Mouse (Mus musculus) frontal cortex, adult 2 months (tissue): Measurements from ENCODE around the gene Nrarp. TPM values are rescaled to one million over a fixed set of nuclear protein-coding genes. Genes with fewer than 3 reads are reported as not detected.

Experiments used
- DNase-seq, 2 experiments: peaks; one replicate each; pipeline ENCODE4 v3.0.0; 2022; ENCODE audit warnings: low spot score in 1 of 2; ENCODE audit errors: extremely low spot score in 1 of 2
- polyA plus RNA-seq: library from polyadenylated mRNA; depleted of rRNA; stranded (reverse); fragments of >200 nt; gene quantifications from 2 replicates; pipeline ENCODE4 v1.2.3, GENCODE M21; 2012; rRNA removed

Gene Nrarp
- polyA plus RNA-seq, 1 experiment, result 39.1 TPM

DNA sequence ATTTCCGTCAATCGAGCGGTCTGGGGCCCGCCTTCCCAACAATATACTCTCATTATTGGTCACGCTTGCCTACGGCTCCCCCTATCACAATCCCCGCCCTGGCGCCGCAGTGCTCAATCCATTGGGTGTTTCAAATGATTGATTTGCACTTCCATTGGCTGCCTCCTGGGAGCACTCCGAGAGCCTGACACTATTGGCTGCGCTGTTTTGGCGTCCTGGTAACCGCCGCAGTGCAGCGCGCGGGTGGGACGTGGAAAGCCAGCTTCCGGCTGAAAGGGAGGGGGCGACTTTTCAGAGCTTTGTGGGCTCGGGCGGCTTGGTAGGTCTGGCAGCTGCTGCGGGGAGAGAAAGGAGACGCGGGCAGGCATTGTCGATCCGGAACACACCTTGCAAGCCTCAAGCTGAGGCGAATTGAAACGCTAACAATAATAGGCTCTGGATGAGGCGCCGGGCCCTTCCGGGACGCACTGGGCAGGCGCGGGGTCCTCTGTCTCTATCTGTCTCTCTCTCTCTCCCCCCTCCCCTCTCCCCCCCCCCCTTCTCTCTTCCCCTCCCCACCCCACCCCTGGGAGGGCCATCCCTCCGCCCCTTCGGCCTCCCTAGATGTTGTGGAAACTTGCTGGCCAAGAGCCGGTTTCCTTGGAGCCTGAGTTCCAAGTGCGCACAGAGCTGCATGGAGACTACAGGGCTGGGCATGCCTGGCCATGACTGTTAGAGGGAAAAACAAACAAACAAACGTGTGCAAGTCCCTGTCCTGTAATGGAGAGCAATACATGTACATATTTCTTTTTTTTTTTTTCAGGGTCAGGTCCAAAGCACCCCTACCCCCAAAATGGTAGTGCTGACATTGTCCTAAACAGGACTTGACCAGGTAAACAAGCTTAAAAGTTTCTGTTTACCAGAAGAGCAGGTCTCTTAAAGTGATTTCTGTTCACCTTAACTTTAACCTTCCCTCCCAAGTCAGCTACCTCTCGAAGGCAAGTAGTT is 44.5 kb downstream of the Nrarp start:
- peak; percentile 99 to 100 for DNase-seq

DNA sequence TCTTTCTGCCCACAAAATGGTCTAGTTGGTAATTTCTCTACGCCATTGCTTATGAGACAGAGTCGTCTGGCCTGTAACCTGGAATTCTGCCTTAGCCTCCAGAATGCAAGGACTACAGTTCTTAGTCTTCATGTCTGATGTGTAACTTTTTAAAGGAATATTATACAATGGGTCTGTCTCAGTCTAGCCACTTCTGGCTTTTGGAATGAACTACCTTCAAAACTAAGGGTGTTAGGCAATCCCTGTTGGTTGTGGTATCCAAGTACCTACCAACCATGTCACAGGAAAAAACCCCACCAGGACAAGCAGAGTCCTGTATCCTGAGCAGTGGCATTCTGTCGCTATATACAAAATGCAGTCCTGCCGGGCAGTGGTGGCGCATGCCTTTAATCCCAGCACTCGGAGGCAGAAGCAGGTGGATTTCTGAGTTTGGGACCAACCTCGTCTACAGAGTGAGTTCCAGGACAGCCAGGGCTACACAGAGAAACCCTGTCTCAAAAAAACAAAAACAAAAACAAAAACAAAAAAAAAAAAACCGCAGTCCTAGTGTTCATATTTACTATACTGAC is 45.3 kb downstream of the Nrarp start:
- no peak for DNase-seq

DNA sequence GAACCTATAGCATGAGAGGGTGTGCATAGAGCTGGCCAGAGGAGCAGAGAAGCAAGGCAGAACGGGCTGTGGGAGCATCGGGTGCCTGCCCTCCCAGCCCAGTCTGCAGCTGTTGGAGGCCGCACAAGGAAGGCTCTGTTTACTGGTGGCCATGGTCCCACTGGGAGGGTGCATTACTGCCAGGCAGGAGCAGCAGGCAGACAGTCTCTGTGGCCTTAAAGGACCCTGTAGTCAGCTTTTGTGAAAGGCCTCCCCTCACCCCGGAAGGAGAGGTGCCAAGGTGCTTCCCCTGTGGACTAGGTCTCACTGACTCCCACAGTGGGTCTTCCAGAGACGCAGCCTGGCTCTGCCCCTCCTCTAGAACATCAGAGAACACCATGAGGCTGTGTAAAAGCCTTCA is 46.3 kb downstream of the Nrarp start:
- peak in 1 of 2 experiments; percentile 49 for DNase-seq

DNA sequence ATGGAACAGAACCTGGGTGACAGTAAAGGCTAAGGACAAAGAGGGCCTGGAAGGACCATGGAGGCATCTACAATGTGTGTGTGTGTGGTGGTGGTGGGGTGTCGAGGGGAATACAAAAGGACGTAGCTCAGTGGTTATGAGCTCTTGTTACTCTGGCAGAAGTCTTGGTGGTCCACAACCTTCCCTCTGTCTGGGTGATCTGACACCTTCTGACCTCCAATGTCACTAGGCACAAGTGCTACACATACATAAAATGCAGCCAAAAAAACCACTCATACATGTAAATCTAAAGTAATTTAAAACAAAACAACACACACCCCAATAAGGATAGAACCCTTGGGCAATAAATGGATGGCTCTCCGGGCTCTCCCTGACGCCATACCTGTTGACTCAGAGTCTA is 46.8 kb downstream of the Nrarp start:
- no peak for DNase-seq

DNA sequence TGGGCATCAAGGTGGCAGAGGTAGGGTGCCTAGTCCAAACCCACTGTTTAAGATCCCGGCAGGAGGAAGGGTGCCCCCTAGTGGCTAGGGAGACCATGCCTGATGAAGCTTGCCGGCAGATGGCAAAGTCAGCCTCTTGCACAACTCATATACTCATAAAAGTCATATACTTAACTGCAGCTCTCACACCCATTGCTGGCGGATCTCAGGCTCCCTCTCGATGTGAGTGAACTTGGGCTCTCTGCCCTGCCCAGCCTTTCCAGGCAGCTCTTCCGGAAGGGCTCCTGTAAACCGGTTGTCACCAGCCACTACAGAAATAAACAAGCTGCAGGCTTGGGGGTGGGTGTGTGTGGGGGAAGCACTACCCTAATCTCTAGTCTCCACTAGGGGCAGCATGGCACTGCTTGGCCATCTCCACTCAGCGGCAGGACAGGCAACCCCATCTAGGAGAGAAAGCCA is 47.9 kb downstream of the Nrarp start:
- DNase-seq, result peak; percentile 78 to 90

DNA sequence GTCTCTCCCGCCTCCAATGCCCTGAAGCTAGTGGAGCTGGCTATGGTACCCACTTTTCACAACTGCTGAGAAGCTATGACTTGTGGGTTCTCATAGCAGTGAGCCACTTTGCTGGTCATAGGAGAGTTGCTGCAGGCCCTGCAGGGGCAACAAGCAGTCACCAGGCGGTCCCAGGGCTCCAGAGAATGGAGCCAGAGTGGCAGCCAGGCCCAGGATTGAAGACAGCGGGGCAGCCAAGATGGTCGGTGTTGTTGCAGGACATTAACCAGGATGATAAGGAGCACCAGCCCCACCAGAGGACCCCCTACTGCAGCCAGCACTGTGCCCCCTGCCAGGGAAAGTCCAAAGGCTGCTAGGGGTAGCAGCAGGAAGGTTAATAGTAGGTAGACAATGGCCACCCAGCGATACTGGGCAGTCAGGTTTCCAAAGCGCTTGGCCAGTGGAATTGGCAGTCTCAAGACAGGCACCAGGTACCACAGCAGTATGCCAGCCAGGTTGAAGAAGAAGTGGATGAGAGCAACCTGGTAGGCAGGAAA is 48.5 kb downstream of the Nrarp start:
- no peak for DNase-seq

DNA sequence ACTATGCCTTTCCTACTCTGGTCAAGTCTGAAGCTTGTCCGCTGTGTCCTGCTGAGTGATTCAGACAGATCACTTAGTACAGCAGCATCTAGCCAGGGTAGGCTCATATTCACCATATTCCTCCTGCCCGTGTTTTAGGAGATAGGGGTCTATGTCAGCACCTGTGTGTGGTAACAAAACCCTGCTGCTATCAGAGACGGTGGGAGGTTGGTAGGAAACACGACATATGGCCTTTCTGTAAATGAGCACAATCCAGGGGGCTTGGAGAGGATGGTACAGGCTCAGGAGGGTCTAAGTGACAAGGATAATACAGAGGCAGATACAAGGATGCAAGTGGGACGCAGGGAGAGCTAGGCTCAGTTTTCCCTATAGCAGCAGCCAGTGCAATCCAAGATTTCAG is 49.0 kb downstream of the Nrarp start:
- DNase-seq, result no peak

DNA sequence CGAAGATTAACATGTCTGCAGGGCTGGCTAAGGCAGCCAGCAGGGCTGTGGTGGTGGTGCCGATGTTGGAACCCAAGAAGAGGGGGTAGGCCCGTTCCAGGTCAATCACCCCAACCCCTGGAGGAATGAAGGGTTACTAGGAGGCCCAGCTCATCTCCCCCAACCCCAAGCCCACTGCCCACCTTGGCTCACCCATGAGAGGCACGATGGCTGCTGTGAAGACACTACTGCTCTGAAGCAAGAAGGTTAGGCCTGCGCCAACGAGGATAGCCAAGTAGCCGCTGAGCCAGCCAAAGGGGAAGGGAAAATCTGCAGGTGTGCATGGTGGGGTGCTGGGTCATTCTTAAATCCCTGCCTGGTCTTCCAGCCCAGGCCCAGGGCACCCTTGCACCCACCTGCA is 50.0 kb downstream of the Nrarp start:
- no peak for DNase-seq

DNA sequence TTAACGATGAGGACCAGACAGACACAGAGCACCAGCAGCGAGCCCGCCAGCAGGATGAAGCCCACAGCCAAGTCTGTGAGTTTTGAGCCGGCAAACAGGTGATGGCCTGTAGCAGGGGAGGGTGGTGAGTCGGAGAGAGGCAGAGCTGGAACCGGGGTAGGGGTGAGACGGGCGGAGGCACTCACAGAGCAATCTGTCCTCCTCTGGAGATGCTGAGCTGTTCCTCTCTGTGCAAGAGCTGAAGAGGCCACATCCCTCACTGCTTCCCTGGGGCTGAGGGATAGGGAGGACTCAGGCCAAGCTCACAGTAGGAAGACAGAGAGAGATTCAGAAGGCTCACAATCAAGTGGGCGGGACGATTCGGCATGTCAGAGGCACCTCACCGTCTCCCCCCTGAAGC is 50.5 kb downstream of the Nrarp start:
- DNase-seq, result no peak

Other genes with a start within 250 kb of the Nrarp start
- 30.8 and 37.2 TPM in 2 replicates for gene Arrdc1, start 245.5 kb upstream of the Nrarp start, polyA plus RNA-seq
- gene Zmynd19, start 231.0 kb upstream of the Nrarp start, polyA plus RNA-seq, result 19.4 and 22.6 TPM in 2 replicates
- gene Dph7, start 218.4 kb upstream of the Nrarp start, polyA plus RNA-seq, result 36.3 and 36.4 TPM in 2 replicates
- 126 and 127 TPM in 2 replicates for gene Mrpl41, start 205.7 kb upstream of the Nrarp start, polyA plus RNA-seq
- 17.4 and 21.3 TPM in 2 replicates for gene Pnpla7, start 204.7 kb upstream of the Nrarp start, polyA plus RNA-seq
- gene Nsmf, start 126.4 kb upstream of the Nrarp start, polyA plus RNA-seq, result 638 and 695 TPM in 2 replicates
- gene Entpd8, start 100.5 kb upstream of the Nrarp start, polyA plus RNA-seq, result 0.08 TPM in 1 of 2 replicates, not detected in the other
- not detected in 2 replicates for gene Noxa1, start 85.6 kb upstream of the Nrarp start, polyA plus RNA-seq
- 2.6 and 3.0 TPM in 2 replicates for gene Tor4a, start 16.1 kb downstream of the Nrarp start, polyA plus RNA-seq
- gene Nelfb, start 30.7 kb downstream of the Nrarp start, polyA plus RNA-seq, result 60.2 and 65.6 TPM in 2 replicates
- gene Stpg3, start 33.9 kb downstream of the Nrarp start, polyA plus RNA-seq, result 0.06 and 0.15 TPM in 2 replicates
- gene Fam166a, start 38.0 kb downstream of the Nrarp start, polyA plus RNA-seq, result 0.16 and 0.19 TPM in 2 replicates
- gene Tubb4b, start 43.9 kb downstream of the Nrarp start, polyA plus RNA-seq, result 499 and 548 TPM in 2 replicates
- gene Slc34a3, start 53.6 kb downstream of the Nrarp start, polyA plus RNA-seq, result 0.08 and 0.15 TPM in 2 replicates
- gene Rnf224, start 56.0 kb downstream of the Nrarp start, polyA plus RNA-seq, result not detected in 2 replicates
- 248 and 300 TPM in 2 replicates for gene Rnf208, start 61.5 kb downstream of the Nrarp start, polyA plus RNA-seq
- 0.24 and 0.53 TPM in 2 replicates for gene Cysrt1, start 61.7 kb downstream of the Nrarp start, polyA plus RNA-seq
- 15.8 and 16.4 TPM in 2 replicates for gene AL732309.1, start 66.1 kb downstream of the Nrarp start, polyA plus RNA-seq
- 29.8 and 31.1 TPM in 2 replicates for gene Tmem203, start 74.7 kb downstream of the Nrarp start, polyA plus RNA-seq
- gene Tprn, start 81.9 kb downstream of the Nrarp start, polyA plus RNA-seq, result 13.5 and 18.9 TPM in 2 replicates
- 75.4 and 86.0 TPM in 2 replicates for gene Ssna1, start 91.7 kb downstream of the Nrarp start, polyA plus RNA-seq
- gene Anapc2, start 91.7 kb downstream of the Nrarp start, polyA plus RNA-seq, result 69.9 and 79.0 TPM in 2 replicates
- not detected in 2 replicates for gene Tmem210, start 107.4 kb downstream of the Nrarp start, polyA plus RNA-seq
- gene Lrrc26, start 109.2 kb downstream of the Nrarp start, polyA plus RNA-seq, result 0.15 TPM in 1 of 2 replicates, not detected in the other
- gene Grin1, start 138.4 kb downstream of the Nrarp start, polyA plus RNA-seq, result 313 and 325 TPM in 2 replicates
- 31.1 and 31.8 TPM in 2 replicates for gene Man1b1, start 151.6 kb downstream of the Nrarp start, polyA plus RNA-seq
- gene Dpp7, start 175.6 kb downstream of the Nrarp start, polyA plus RNA-seq, result 62.5 and 63.9 TPM in 2 replicates
- 15.0 and 17.9 TPM in 2 replicates for gene Uap1l1, start 184.9 kb downstream of the Nrarp start, polyA plus RNA-seq
- gene Sapcd2, start 191.6 kb downstream of the Nrarp start, polyA plus RNA-seq, result 3.9 and 5.3 TPM in 2 replicates
- 14.1 and 19.3 TPM in 2 replicates for gene Entpd2, start 215.1 kb downstream of the Nrarp start, polyA plus RNA-seq
- 383 and 426 TPM in 2 replicates for gene Npdc1, start 218.6 kb downstream of the Nrarp start, polyA plus RNA-seq
- gene Fut7, start 242.5 kb downstream of the Nrarp start, polyA plus RNA-seq, result 0.40 and 0.67 TPM in 2 replicates
- 107 TPM in 2 replicates for gene Abca2, start 247.9 kb downstream of the Nrarp start, polyA plus RNA-seq